Mouse (Mus musculus): ENCODE results near the gene Lhfpl5. TPM values are rescaled to one million over a fixed set of nuclear protein-coding genes. Genes with fewer than 3 reads are reported as not detected.
"Not testable (repeated sequence)": the region's sequence is repeated elsewhere in the genome, so short reads cannot be mapped to it uniquely, and the experiment has no call there.

Lhfpl5 gene
- total RNA-seq (2021): 1 to 10 TPM; 1.4 to 2.8 TPM

GRCm38 (mm10) chr17:28575244-28576125, at the start of gene Lhfpl5:
Lhfpl5 (plus strand) TSS chr17:28575641.
- intact Hi-C loops (cut with DNase I): no loop called here
- no peak for DNase-seq (ENCODE audit: low spot score in 2 of 2)

GRCm38 (mm10) chr17:28527184-28528042, 48.0 kb upstream of the Lhfpl5 start:
- intact Hi-C loops (cut with DNase I): loop anchor here (1.0 to 2.0 kb wide), 2 partner anchors 120 to 141 kb away; no protein-coding TSS in a partner anchor
- no peak for DNase-seq (ENCODE audit: low spot score in 2 of 2)

GRCm38 (mm10) chr17:28528043-28528351, 47.4 kb upstream of the Lhfpl5 start:
- peak; percentile 87 to 88 for DNase-seq (ENCODE audit: low spot score in 2 of 2)
- intact Hi-C loops (cut with DNase I): loop anchor here (1.0 to 2.0 kb wide), 2 partner anchors 121 to 141 kb away; no protein-coding TSS in a partner anchor

GRCm38 (mm10) chr17:28529116-28529515, 46.3 kb upstream of the Lhfpl5 start:
- intact Hi-C loops (cut with DNase I): loop anchor here (2.0 kb wide), 1 partner anchor 142 kb away; no protein-coding TSS in a partner anchor
- no peak for DNase-seq (ENCODE audit: low spot score in 2 of 2)

GRCm38 (mm10) chr17:28530506-28530905, 44.9 kb upstream of the Lhfpl5 start, which contains the start of gene Armc12:
Armc12 (plus strand) TSS chr17:28530806.
- intact Hi-C loops (cut with DNase I): no loop called here
- DNase-seq (ENCODE audit: low spot score in 2 of 2): no peak

- intact Hi-C loops (cut with DNase I): no loop called here
- no peak for DNase-seq (ENCODE audit: low spot score in 2 of 2)
Observed at GRCm38 (mm10) chr17:28531946-28532345, 43.5 kb upstream of the Lhfpl5 start.

GRCm38 (mm10) chr17:28532557-28532956, 42.9 kb upstream of the Lhfpl5 start:
- no peak for DNase-seq (ENCODE audit: low spot score in 2 of 2)
- intact Hi-C loops (cut with DNase I): no loop called here

GRCm38 (mm10) chr17:28533327-28533726, 42.1 kb upstream of the Lhfpl5 start:
- intact Hi-C loops (cut with DNase I): no loop called here
- DNase-seq (ENCODE audit: low spot score in 2 of 2): no peak

GRCm38 (mm10) chr17:28537881-28538280, 37.6 kb upstream of the Lhfpl5 start:
- intact Hi-C loops (cut with DNase I): no loop called here
- no peak for DNase-seq (ENCODE audit: low spot score in 2 of 2)

- DNase-seq (ENCODE audit: low spot score in 2 of 2): no peak
- intact Hi-C loops (cut with DNase I): no loop called here
Observed at GRCm38 (mm10) chr17:28546925-28547324, 28.5 kb upstream of the Lhfpl5 start.

- intact Hi-C loops (cut with DNase I): no loop called here
- DNase-seq (ENCODE audit: low spot score in 2 of 2): no peak
Observed at GRCm38 (mm10) chr17:28548550-28548949, 26.9 kb upstream of the Lhfpl5 start.

- DNase-seq (ENCODE audit: low spot score in 2 of 2): no peak
- intact Hi-C loops (cut with DNase I): no loop called here
Observed at GRCm38 (mm10) chr17:28549111-28549510, 26.3 kb upstream of the Lhfpl5 start, which contains the start of gene Clpsl2. Clpsl2 (plus strand) TSS chr17:28549411.

GRCm38 (mm10) chr17:28553040-28553793, 22.2 kb upstream of the Lhfpl5 start:
- DNase-seq (ENCODE audit: low spot score in 2 of 2): peak; percentile 42 to 78
- intact Hi-C loops (cut with DNase I): no loop called here

- DNase-seq (ENCODE audit: low spot score in 2 of 2); intact Hi-C loops (cut with DNase I): not testable (repeated sequence)
Observed at GRCm38 (mm10) chr17:28554021-28554420, 21.4 kb upstream of the Lhfpl5 start.

GRCm38 (mm10) chr17:28556635-28557396, 18.6 kb upstream of the Lhfpl5 start:
- intact Hi-C loops (cut with DNase I): no loop called here
- no peak for DNase-seq (ENCODE audit: low spot score in 2 of 2)

- intact Hi-C loops (cut with DNase I): no loop called here
- DNase-seq (ENCODE audit: low spot score in 2 of 2): no peak
Observed at GRCm38 (mm10) chr17:28557772-28558171, 17.7 kb upstream of the Lhfpl5 start.

- intact Hi-C loops (cut with DNase I): no loop called here
- no peak for DNase-seq (ENCODE audit: low spot score in 2 of 2)
Observed at GRCm38 (mm10) chr17:28560598-28560997, 14.8 kb upstream of the Lhfpl5 start, which contains the start of gene Clps. Clps (minus strand) TSS chr17:28560766.

- DNase-seq (ENCODE audit: low spot score in 2 of 2): no peak
- intact Hi-C loops (cut with DNase I): no loop called here
Observed at GRCm38 (mm10) chr17:28561613-28562012, 13.8 kb upstream of the Lhfpl5 start.

GRCm38 (mm10) chr17:28565181-28565580, 10.3 kb upstream of the Lhfpl5 start:
- intact Hi-C loops (cut with DNase I): no loop called here
- no peak for DNase-seq (ENCODE audit: low spot score in 2 of 2)

All from left cerebral cortex, postnatal 25 days (tissue).